Mouse (Mus musculus) cortical plate, adult 2 months (tissue): ENCODE measurements around the gene Mip.

Source experiments
- CTCF ChIP-seq: fragments of 200-500 bp; IDR thresholded peaks from 2 replicates; pipeline ENCODE4 v1.5.1; 2011; ENCODE audit warnings: mild to moderate bottlenecking, control low read depth, low read length; ENCODE audit not compliant: insufficient read depth; ENCODE audit errors: extremely low read depth
- POLR2A ChIP-seq: fragments of 200-500 bp; IDR thresholded peaks from 2 replicates; pipeline ENCODE4 v1.6.1; 2011; ENCODE audit warnings: mild to moderate bottlenecking, low read length, control low read depth; ENCODE audit not compliant: insufficient read depth; ENCODE audit errors: extremely low read depth

DNA sequence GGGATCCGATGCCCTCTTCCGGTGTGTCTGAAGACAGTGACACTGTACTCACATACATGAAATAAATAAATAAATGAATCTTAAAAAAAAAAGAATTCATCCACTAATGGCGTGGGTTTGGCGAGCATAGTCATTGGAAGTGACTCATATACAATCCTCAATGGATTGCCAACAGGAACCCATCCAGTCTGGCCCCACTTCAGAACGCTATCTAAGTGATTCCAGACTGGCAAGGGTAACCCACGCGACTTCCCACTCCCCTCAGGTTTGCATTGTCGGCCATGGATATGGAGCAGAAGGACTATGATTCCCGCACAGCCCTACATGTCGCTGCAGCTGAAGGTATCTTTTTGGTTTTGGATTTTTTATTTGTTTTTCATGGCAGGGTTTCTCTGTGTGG is 17.3 kb upstream of the Mip start:
- TF ChIP-seq CTCF (no peak), POLR2A (no peak)
